Mouse (Mus musculus) megakaryocyte progenitor cell, adult 5-6 weeks (primary cell): ENCODE measurements around the gene Adsl. TPM values are rescaled to one million over a fixed set of nuclear protein-coding genes. Genes with fewer than 3 reads are reported as not detected.
"Not testable (repeated sequence)": the region's sequence is repeated elsewhere in the genome, so short reads cannot be mapped to it uniquely, and the experiment has no call there.

Source experiments
- ATAC-seq: replicated peaks from 2 replicates; pipeline ENCODE4 v1.8.0; 2016; ENCODE audit warnings: mild to moderate bottlenecking, moderate TSS enrichment, inconsistent platforms; ENCODE audit not compliant: poor library complexity
- total RNA-seq, 2 experiments: library from RNA; stranded (forward) in 1 of 2; stranded (reverse) in 1 of 2; fragments of 157-497, 149-512 nt in 1 of 2; fragments of 200-1000 nt in 1 of 2; gene quantifications; 2 replicates each; pipeline versions ENCODE4 v1.2.3 to v1.2.4; 2015 to 2017

Gene Adsl
- total RNA-seq (2015): 45.5 and 46.5 TPM in 2 replicates
- total RNA-seq (2017): 164 and 185 TPM in 2 replicates

DNA sequence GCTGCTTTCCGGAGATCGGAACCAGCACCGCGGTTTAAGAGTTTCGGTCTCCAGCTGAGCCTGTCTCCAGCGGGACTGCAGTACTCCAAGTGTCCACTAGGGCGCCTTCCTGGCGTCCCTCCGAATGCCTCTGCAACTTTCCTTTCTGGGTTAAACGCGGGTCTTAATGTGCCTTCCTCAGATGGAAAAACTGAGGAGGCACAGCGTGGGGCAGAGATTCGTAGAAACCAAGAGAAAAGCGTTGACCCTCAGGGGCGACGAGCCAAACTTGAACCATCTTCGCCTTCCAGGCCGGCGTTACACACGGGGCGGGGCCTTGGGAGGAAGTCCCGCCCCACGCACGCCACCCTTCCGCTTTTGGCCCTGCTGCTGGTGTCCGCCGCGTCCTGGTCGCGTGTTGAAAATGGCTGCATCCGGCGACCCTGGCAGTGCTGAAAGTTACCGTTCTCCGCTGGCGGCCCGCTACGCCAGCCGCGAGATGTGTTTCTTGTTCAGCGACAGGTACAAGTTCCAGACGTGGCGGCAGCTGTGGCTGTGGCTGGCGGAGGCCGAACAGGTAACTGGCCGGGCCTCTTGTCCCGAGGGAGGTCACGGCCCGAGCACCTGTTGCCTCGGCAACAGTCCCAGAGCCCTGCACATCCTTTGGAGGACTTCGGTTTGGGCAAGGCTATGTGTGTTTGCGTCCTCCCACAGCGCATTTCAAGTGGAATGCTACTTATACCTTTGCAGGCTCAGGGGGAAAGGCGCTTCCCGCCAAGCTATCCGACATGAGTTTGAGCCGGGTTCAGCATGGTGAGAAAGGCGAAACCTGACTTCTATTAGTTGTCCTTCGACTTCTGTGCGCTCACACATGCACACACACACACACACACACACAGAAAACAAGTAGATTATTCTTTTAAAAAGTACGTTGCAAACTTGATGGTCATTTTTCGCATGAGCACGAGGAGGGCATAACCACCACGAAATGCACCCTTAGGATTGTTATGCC lies at the start of gene Adsl:
TSS of gene Adsl (plus strand) at position 346 of the 991 bp plus-strand sequence.
- ATAC-seq: peak; percentile 98

DNA sequence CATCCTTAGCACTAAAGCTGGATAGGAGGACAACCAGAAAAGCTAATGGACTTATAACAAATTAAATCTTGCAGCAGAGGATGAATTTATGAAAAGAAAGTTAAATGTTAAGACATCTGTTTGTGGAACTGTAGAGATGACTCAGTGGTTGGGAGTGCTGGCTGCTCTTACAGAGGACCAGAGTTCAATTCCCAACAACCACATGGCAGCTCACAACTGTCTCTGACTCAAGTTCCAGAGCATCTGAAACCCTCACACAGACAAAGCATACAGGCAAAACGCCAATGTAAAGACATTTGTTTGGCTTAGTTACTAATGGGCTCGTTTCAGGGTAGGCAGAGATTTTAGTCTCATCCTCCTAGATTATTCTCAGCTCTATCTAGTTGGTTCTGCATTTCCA lies 48.5 kb upstream of the Adsl start:
- ATAC-seq: no peak

DNA sequence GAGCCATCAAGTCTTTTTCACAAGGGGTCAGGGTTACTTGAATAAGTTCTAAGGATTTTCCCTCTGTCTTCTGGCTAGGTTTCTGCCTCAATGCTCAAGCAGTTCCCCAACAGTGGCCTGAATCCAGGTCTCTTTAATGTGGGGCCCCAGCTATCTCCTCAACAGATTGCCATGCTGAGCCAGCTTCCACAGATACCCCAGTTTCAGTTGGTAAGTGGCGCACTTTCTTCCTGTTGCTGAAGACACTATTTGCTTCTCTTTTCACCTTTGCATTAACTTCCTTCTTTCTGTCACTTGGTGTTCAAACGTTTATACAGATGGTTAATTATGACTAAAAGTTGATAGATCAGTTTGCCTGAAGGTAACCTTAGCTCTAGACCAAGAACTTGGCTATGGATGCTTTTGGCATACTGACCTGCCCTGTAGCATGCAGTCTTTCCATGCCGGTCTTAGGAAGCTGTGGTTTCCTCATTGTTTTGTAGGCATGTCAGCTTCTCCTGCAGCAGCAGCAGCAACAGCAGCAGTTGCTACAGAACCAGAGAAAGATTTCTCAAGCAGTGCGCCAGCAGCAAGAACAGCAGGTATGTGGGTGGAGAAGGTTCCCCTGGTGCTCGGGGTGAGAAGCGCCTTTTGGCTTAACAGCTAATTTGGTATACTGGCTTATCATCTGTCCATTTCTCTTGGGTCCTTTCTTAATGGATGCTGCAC lies 46.3 kb upstream of the Adsl start:
- ATAC-seq: peak; percentile 46

DNA sequence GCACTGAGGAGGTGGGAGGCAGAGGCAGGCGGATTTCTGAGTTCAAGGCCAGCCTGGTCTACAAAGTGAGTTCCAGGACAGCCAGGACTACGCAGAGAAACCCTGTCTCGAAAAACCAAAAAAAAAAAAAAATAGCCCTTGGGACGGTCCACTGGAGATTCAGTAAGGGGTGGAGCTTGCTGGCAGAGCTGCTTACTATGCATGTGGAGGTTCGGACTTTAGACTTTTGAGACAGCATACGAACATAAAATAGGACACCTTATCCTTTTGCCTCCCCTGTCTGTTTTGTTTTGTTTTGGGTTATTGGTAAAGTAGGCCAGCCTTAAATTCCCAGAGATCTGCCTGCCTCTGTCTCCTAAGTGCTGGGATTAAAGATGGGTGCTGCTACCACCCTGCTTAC lies 43.5 kb upstream of the Adsl start:
- ATAC-seq: not testable (repeated sequence)

DNA sequence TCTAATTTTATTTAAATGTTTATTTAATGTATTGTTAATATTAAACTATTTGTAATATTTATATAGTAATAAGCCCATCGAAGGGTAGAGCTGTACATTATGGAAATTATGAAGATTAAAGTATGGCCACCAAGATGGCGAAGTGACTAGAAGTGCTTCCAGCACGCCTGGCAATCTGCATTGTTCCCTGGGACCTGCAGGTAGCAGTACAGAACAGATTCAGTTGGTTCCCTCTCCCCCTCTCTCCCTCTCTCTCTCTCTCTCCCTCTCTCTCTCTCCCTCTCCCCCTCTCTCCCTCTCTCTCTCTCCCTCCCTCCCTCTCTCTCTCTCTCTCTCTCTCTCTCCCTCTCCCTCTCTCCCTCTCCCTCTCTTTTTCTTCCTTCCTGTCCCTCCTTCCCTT lies 38.1 kb upstream of the Adsl start:
- ATAC-seq: no peak

DNA sequence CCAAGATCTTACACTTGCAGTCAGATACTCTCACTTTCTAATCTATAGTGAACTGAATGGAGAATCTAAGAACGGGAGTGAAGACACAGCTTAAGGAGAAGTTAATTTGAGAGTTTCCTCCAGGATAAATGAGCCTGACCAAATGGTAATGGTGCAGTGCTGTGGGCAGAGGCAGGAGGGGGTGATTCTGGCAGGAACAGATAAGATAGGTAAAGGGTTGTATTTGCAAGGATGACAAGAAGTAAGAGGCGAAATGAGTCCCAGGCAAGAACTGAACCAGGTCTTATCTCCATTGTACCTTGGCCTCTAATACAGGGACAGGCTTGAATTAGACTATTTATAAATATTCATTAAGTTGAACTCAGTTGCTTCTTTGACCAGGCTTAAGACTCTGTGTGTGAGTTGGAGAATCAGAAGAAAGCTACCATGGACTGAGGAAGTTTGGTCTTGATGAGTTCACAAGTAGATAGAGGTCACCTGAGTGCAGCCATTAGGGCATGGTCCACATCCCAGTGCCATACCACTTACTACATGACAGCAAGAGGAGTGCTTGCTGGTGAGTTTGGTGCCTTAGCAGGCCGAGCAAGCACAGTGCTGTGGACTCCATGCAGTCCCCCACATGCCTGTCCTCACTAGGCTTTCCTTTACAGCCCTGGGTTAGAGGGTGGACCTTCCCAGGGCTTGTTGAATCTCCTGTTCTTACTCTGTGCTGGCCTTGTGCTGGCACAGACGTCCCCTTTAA lies 37.3 kb upstream of the Adsl start:
- ATAC-seq: peak; percentile 95

DNA sequence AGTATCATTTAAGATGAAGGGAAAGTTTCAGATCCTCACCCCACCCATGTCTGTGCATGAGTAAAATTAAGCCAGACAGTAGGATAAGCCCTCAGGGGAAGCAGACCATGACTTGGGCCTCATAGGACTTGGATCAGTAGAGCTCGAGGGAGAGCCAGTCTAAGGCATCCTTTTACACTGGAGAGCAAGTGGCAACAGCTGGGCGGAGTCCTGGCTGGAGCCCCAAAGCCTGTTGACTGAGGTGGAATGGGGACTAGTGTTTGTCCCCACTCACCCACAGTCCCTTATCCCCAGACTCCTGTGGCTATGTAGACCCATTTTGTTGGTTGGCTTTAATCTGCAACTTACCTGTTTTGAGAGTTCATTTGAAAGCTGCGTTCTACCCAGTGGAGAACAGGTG lies 36.1 kb upstream of the Adsl start:
- ATAC-seq: no peak

DNA sequence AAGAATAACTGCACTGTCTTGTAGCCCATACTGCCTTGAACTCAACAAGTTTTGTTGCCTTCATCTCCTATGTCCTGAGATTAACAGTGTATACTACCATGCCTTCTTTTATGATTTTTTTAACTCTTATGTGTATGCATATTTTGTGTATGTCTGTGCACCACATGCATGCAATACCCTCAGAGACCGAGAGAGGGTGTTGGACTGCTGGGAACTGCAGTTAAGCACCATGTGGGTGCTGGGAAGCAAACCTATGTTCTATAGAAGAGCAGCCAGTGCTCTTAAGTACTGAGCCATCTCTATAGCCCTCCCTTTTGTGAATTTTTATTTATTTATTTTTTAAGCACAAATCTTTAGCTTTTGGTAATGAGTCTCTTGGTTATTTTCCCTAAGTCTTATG lies 34.5 kb upstream of the Adsl start:
- ATAC-seq: no peak

DNA sequence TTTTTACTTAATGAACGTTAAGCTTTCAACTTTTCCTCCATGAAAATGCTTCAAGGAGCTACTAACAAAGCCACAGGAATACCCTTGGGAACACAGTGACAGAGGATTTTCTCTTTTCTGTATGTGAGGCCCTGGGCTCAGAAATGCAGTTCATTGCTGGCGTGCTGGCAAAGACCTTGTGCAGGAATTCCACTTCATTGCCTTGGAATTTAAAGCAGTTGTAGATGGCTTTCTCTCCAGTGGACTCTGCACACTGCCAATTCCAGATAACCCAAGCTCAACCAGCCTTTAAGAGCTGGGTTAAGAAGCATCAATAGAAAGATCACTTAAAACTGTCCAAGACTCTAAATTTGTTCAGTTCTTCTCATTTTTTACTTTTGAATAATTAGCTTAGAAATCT lies 32.4 kb upstream of the Adsl start:
- no peak for ATAC-seq

DNA sequence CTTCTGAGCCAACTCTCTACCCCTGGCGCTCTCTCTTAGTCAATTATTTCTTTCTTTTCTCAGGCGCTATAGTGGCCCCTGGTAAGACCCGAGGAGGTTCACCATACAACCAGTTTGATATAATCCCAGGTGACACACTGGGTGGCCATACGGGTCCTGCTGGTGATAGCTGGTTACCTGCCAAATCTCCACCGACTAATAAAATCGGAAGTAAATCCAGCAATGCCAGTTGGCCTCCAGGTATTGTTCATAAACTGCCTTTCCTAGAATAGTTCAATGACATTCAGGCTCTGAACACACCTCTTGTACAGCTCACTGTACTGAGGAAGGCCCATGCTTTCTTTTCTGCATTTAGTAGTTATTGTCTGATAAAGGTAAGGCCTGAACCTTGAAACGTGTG lies 31.7 kb upstream of the Adsl start:
- ATAC-seq: no peak

DNA sequence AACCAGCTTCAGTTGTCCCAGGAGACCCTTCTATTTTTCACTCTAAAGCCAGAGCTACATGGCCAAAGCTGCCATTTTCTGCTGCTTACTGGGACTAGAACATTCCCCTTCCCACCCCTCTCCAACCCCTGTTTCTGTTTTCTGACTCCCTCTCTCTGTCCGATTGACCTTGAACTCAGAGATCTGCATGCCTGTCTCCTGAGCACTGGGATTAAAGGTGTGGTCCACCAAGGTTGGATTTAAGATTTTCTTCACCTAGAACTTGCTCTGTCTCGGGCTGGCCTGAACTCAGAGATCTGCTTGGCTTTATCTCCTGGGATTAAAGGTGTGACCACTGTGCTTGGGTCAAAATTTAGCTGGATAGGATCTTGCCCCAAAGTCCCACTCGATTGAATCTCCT lies 27.9 kb upstream of the Adsl start:
- ATAC-seq: no peak

DNA sequence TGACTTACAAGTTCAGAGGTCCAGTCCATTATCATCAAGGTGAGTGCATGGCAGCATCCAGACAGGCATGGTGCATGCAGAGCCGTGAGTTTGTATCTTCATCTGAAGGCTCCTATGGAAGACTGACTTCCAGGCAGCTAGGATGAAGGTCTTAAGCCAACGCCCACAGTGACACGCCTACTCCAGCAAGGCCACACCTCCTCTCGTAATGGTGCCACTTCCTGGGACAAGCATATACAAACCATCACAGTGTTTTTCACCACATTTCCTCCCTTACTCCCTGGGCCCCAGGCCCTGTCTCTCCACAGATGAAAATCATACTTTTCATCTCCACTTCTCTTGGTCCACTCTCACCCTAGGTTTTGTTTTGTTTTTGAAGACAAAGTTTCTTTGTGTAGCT lies 26.5 kb upstream of the Adsl start:
- ATAC-seq: no peak

DNA sequence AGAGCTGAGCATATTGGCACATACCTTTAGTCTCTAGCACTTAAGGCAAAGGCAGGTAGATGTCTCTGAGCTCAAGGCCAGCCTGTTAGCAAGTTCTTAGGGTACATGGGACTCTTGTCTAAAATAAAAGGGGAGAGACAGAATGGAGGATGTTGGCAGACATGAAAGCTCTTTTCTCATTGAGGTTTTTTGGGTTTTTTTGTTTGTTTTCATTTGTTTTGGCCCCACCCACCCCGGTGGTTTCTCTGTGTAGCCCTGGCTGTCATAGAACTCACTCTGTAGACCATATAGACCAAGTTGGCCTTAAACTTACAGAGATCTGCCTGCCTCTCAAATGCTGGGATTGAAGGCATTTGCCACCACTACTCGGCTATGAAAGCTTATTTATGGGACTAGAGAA lies 24.1 kb upstream of the Adsl start:
- ATAC-seq: no peak

DNA sequence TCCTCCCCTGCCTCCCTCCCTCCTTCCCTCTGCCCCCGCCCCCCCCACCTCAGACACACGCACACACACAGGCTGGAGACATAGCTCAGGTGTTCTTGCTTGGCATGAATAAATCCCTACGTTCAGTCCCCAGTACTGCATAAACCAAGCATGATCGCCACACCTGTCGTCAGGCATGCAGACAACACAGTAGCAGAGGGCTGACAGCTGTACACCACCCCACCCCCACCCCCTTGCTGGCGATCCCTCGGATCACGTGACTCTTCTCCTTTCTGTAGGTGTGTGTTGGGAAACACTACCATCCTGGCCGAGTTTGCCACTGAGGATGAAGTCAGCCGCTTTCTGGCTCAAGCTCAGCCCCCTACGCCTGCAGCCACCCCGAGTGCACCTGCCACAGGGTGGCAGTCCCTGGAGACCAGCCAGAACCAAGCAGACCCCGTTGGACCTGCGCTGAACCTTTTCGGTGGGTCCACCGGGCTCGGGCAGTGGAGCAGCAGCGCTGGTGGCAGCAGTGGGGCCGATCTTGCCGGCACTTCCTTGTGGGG lies 19.4 kb upstream of the Adsl start:
- no peak for ATAC-seq

DNA sequence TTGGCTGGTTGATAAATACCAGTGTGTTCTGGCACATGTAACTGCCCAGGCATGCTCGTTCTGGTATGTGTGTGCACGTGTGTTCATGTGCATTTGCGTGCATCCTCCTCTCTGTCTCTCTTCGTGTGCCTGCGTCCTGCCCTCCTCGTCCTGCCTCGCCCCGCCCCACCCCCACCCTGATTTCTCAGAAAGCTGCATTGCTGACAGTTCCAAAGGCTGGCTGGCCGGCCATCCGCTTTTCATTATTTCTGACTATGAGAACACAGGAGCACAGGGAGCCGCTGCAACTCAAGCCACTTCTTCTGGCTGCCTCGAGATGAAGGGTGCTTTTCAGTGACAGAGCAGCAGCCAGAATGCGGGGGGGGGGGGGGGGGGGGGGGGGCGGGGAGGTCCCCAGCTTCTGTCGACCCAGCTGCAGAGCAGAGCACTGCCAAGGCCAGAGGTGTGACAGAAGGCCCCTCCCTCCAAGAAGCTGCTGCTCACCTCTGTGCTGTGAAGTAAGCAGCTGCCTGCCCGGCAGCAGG lies 18.2 kb upstream of the Adsl start:
- ATAC-seq: no peak

DNA sequence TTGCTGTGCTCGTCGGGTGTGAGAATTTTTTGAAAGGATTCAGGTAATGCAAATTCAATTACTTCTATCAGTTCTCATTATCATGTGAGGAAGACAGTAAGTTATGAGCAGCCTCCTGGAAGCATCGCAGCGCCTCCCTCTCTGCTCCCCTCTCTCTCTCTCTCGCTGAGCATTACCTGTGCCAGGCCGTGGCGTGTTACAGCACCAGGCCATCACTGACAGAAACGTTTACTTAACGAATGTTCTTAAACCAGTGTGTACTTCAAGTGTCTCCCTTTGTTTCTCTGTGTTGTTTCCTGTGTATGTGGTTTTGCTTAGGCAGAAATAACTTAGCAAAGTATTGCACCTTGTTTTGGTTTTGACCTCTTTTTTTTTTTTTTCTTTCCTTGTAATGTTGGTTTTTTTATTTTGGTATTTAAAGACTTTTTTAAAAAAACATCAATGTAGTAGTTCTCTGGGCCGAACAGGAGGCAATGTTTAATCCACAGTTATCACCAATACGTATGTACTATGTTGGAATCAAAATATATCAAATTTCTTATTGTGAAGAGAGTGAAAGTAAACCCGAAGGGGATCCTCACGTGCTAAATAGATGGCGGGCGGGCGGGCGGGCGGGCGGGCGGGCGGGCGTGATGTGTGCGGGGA lies 17.5 kb upstream of the Adsl start:
- not testable (repeated sequence) for ATAC-seq

DNA sequence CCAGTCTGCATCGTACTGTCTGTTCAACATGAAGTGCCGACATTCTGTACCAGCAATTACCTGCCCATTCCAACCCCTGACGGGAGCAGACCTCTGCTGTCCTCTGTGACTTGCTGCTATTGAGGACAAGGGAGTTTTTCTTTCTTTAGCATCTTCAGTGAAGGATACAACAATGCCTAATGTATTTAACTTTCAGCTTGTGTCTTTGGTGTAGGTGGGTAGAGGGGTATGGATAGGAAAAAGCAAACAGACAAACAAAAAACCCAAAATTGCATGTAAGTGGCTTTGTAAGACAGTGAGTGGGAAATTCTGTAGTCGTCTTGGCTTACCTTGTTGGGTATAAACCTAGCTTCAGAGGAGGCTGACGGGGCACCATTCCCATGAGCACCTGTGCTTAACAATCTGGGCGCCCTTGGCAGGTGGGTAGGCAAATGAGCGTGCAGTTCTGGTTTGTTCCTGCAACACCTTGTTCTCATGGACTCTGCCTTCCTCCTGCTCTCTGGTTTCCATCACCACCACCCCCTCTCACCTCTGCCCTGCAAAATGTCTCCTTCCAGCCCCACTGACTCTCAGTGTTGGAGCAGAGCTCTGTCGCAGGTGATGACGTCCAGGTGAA lies 16.8 kb upstream of the Adsl start:
- no peak for ATAC-seq

DNA sequence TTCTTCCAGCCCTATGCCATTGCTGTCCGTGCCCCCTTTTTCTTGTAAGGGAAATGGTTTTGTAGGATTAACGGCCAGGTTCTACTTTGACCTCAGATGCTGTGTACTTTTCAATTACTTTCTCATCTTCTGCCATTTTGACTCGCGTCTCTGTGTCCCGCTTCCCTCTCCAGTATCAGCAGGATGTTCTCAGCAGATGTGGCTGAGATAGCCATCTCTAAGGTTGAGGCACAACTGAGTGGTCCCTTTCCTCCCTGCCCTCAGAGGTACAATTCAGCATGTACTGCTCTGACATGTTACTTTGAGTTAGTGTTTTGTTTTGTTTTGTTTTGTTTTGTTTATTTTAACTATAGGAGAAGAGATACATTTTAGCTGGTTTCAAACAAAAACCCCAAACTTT lies 13.4 kb upstream of the Adsl start:
- ATAC-seq: no peak

DNA sequence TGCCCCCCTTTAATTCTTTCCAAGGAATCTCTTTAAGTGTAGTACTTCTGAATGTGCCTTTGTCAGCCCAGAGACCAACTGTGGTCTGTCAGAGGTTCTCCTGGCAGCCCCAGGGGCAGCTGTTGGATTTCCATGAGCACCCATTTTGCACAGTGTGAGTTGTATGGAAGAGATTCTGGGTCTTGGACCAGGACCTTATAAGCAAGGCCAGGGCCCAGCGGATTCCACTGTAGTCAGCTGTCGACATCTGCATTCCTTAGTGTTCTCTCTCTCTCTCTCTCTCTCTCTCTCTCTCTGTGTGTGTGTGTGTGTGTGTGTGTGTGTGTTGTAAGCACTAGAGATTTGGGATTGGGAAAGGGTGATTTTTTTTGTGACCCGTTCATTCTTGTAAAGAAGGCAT lies 11.6 kb upstream of the Adsl start:
- ATAC-seq: no peak

DNA sequence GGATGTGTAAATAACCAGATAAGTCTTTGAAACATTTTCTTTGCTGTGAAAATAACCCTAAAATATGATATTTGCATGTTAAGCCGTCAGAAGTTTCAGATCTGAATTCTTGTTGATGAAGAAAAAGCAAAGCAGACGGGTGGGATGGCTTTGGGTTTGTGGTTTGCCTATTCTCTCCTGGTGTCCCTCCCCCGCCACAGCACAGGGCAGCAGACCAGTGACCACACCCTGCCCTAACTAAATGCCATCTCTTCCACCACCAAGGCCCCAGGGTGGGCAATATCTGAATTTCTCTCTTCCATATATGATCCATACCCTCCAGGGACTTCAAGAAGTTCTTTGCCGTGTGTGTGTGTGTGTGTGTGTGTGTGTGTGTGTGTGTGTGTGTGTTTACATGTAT lies 9.7 kb upstream of the Adsl start:
- no peak for ATAC-seq
